Mouse (Mus musculus): Measurements from ENCODE around the gene H2-D1.
"Not testable (repeated sequence)": the region's sequence is repeated elsewhere in the genome, so short reads cannot be mapped to it uniquely, and the experiment has no call there.

Gene H2-D1

DNA sequence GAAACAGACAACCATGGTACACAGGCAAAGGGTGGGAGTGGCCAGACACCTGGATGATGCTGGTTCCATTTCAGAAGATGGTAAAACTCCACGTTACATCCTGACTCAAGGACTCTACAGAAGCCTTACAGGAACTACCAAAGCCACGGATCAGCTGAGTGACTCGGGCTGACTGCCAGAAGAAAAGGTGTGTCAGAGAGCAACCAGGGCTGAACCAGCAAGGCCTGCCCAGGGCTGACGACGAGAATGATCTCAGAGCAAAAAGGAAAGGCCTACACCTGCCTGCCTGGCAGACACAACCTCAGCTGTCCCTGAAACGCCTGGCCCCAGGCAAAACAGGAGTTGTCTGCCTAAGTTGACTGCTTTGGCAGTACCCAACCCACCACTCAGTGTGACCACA is 41.9 kb downstream of the H2-D1 start:
- DNase-seq = no peak

- not testable (repeated sequence) for DNase-seq
Measured at GRCm38 (mm10) chr17:35304921-35305320, 42.4 kb downstream of the H2-D1 start.
